Mouse (Mus musculus): ENCODE measurements around the gene Epha8. TPM values are rescaled to one million over a fixed set of nuclear protein-coding genes. Genes with fewer than 3 reads are reported as not detected.

Epha8 gene
- total RNA-seq, 2 experiments from 2014 or later = not detected

DNA sequence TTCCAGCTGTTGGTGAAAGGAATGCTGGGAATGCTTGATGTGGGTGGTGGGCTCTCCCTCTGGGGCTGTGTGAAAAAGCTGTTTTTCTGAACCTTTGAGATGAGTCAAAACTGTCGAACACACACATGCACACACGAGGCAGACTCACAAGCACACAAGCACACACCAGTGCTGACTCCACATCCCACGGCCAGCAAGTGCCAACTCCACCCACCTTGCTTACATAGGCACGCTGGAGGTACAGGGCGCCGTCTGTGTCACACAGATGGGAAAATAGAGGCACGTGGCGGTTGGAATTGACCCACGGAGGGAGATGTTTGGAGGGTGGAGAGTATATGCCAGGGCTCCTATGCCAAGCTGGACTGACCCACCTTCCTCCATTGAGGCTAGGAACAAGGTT lies 44.8 kb downstream of the Epha8 start:
- intact Hi-C loops (cut with DNase I) = no loop called here
- DNase-seq = no peak

- no peak for DNase-seq
- intact Hi-C loops (cut with DNase I) = no loop called here
These were observed 45.4 kb downstream of the Epha8 start for GRCm38 (mm10) chr4:136911211-136911646.

- intact Hi-C loops (cut with DNase I) = loop anchor here (5.0 kb wide), 2 partner anchors 74 to 164 kb away; no protein-coding TSS in a partner anchor
- DNase-seq = no peak
These were observed 48.8 kb downstream of the Epha8 start for GRCm38 (mm10) chr4:136907809-136908208.

GRCm38 (mm10) chr4:136907033-136907432 lies 49.6 kb downstream of the Epha8 start:
- intact Hi-C loops (cut with DNase I) = loop anchor here (5.0 kb wide), 2 partner anchors 75 to 165 kb away; no protein-coding TSS in a partner anchor
- DNase-seq = no peak

- DNase-seq = no peak
- intact Hi-C loops (cut with DNase I) = loop anchor here (5.0 kb wide), 2 partner anchors 77 to 167 kb away; no protein-coding TSS in a partner anchor
These were observed 51.7 kb downstream of the Epha8 start for GRCm38 (mm10) chr4:136904767-136905539.

DNA sequence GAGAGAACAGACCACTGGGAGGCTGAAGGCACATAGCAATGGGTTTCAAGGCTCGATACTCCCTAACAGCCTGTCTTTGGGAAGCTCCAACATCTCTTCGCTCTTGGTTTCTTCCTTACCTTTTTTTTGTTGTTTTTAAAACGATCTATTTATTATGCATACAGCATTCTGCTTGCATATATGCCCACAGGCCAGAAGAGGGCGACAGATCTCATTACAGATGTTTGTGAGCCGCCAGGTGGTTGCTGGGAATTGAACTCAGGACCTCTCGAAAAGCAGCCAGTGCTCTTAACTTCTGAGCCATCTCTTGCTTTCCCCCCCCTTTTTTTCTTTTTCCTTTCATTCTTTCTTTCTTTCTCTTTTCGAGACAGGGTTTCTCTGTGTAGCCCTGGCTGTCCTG lies 57.5 kb downstream of the Epha8 start:
- intact Hi-C loops (cut with DNase I) = no loop called here
- DNase-seq = no peak

DNA sequence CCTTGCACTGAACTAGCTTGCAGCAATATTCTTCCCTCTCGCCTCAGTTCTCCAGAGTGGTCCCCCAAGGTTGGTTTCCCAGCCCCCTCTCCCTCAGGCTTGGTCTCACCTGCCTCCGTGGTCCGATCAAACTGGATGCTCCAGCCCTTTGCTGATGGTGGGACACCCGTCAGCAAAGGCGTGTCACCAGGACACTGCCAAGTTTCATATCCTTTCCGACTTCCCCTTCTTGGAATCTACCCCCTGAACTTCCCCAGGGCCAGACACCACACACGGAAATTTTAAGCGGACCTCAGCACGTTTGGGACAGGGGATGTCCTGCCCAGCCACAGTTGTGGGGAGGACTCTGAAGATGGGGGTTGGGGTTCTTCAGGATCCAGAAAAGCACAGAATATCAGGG lies 58.0 kb downstream of the Epha8 start, which contains the start of gene C1qa:
Gene C1qa, minus strand, starts transcription at position 167 of the 400 bp plus-strand sequence.
- no peak for DNase-seq
- intact Hi-C loops (cut with DNase I) = no loop called here

GRCm38 (mm10) chr4:136898084-136898598 lies 58.5 kb downstream of the Epha8 start:
- intact Hi-C loops (cut with DNase I) = no loop called here
- no peak for DNase-seq

- no peak for DNase-seq
- intact Hi-C loops (cut with DNase I) = no loop called here
These were observed 60.2 kb downstream of the Epha8 start for GRCm38 (mm10) chr4:136896461-136896860.

DNA sequence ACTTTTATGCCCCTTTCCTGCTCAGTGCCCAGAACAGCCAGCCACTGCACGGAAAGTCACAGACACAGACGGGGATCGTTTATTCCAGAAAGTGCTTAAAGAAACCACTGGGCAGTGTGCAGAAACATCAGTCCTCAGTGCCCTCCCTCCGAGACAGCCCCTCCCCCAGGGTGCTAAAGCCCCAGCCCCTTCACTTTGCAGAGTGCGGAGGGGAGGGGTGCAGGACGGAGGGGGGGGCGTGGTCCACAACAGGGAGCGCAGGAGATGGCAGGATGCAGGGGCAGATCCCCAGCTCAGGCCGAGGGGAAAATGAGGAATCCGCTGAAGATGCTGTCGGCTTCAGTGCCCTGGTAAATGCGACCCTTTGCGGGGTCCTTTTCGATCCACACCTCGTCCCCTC lies 60.8 kb downstream of the Epha8 start:
- intact Hi-C loops (cut with DNase I) = no loop called here
- DNase-seq = no peak

GRCm38 (mm10) chr4:136894821-136895220 lies 61.8 kb downstream of the Epha8 start:
- no peak for DNase-seq
- intact Hi-C loops (cut with DNase I) = no loop called here

DNA sequence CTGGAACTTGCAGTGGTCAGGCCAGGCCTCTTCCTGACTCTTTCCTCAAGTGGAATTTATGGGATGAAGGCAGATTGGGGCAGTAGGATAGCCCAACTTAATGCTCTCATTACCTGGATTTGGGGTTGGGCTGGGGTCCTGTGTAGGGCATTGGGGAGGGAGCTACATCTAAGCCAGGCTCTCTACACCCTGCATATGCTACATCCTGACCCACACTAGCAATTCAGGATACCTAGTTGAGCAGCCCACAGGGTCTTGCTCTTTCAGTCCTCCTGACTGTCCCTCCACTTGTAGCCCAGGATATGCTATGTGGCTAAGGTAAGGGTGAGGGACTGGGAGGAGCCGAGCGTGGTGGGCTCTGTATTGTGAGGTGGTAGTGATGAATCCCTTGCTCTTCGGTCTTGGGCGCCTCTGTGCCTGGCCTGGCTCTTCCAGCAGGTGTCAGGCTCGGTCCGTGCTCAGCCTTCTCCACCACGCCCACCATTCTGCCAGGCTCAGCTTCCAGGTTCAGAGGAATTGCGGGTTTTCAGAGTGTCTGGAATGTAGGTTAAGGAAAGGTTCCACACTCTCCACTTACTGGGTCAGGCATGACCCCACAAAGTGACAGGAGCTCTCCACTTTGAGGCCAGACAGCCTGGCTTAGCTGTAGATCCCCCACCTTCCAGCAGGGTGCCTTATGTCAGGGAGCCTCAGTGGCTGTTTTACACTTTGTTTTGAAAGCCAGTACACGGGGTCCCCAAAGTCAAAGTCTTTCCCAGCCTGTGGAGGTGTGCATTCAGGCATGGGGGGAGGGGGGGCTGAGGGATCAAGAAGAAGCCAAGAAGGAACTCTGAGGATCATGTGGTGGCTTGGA lies 62.7 kb downstream of the Epha8 start:
- intact Hi-C loops (cut with DNase I) = no loop called here
- no peak for DNase-seq

DNA sequence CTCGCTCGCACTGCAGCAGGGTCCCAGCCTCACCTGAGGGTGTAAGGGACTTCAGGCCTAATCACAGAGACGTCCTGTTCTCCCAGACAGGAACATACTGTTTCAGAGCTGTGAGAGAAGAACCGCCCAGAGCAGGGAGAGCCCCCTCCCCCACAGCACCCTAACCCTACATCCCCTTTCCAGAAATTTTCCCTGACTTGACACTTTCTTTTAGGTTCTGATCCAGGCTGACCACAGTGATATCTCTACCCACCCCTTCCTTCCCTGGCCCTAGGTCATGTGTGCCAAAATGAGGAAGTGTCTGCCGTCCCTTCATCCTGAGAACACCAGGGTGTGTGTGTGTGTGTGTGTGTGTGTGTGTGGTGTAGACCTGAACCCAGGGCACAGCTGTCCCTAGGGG lies 63.8 kb downstream of the Epha8 start, which contains the start of gene C1qc:
Gene C1qc, minus strand, starts transcription at position 255 of the 400 bp plus-strand sequence.
- DNase-seq = no peak
- intact Hi-C loops (cut with DNase I) = no loop called here

GRCm38 (mm10) chr4:136892371-136892770 lies 64.2 kb downstream of the Epha8 start:
- intact Hi-C loops (cut with DNase I) = no loop called here
- DNase-seq = no peak

GRCm38 (mm10) chr4:136891115-136891514 lies 65.5 kb downstream of the Epha8 start:
- intact Hi-C loops (cut with DNase I) = no loop called here
- DNase-seq = no peak

GRCm38 (mm10) chr4:136889981-136890380 lies 66.6 kb downstream of the Epha8 start:
- intact Hi-C loops (cut with DNase I) = no loop called here
- no peak for DNase-seq

GRCm38 (mm10) chr4:136887714-136888113 lies 68.9 kb downstream of the Epha8 start:
- no peak for DNase-seq
- intact Hi-C loops (cut with DNase I) = no loop called here

- no peak for DNase-seq
- intact Hi-C loops (cut with DNase I) = no loop called here
These were observed 70.5 kb downstream of the Epha8 start, which contains the start of gene C1qb for GRCm38 (mm10) chr4:136886101-136886500. TSS of gene C1qb (minus strand) at chr4:136886187.
